ENCODE assay signal across 19 mouse cellular contexts in the genomic region with DNA sequence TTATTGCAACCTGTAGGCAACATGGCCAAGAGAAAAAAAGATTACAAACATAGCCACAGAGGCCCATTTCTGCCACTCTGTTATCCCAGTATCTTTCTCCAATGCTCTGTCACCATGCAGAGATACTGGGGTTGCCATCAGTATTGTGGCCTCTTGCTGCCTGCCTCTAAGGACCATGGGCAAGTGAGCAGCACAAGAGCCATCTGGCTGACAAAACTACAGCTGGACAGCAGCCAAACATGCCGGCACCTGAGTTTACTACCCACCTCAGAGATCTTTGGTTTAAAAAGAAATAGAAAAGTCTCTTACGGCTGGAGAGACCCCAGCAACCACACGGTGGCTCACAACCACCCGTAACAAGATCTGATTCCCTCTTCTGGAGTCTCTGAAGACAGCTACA. TPM values are rescaled to one million over a fixed set of nuclear protein-coding genes. Genes with fewer than 3 reads are reported as not detected.
DNase-seq lines count a peak whose midpoint lies in the region; ATAC-seq lines count a peak whose summit lies in the region.
"Had no signal": no experiment of that assay in that cellular context is flagged by ENCODE, and none has a peak within 500 bp of the region (broad histone marks: within the 10 kb centered on the region; RNA-seq: fewer than 3 reads in every experiment).

No protein-coding gene starts in this region.

- no peak overlapping the region for H3K4me2 ChIP-seq in heart, embryonic 11.5 days
- H3K4me2 ChIP-seq: forebrain, embryonic 13.5 days; hindbrain, embryonic 14.5 days; intestine, embryonic 15.5 days; kidney, embryonic 15.5 days had no signal

- no peak for ATAC-seq in heart, embryonic 11.5 days (replicated peaks; ENCODE audit: insufficient number of reproducible peaks, low FRiP score, low TSS enrichment)
- ATAC-seq: forebrain, embryonic 13.5 days; forebrain, postnatal 0 days; intestine, embryonic 15.5 days had no signal

- H3K4me3 ChIP-seq in heart, embryonic 11.5 days (ENCODE audit: low read depth, low read length), result no peak overlapping the region
- H3K4me3 ChIP-seq: embryonic facial prominence, embryonic 10.5 days; forebrain, embryonic 13.5 days; heart, adult 2 months; intestine, embryonic 15.5 days; kidney, embryonic 15.5 days had no signal

- peaks cover 8% of the 10 kb centered on the region for H3K4me1 ChIP-seq in heart, embryonic 11.5 days (ENCODE audit: control insufficient read depth, insufficient read depth, low read length)
- H3K4me1 ChIP-seq: embryonic facial prominence, embryonic 10.5 days; forebrain, embryonic 13.5 days; intestine, embryonic 15.5 days; kidney, embryonic 15.5 days had no signal

- no peaks in the 10 kb centered on the region for H3K9me3 ChIP-seq in heart, embryonic 11.5 days (replicated peaks; ENCODE audit: control insufficient read depth, low read length)
- H3K9me3 ChIP-seq: embryonic facial prominence, embryonic 10.5 days; forebrain, embryonic 13.5 days; intestine, embryonic 15.5 days; kidney, embryonic 15.5 days had no signal

- WGBS in heart, embryonic 11.5 days (ENCODE audit: insufficient replicate concordance), result 82% methylated on average over 4 of the region's 4 CpGs

- H3K36me3 ChIP-seq in heart, embryonic 11.5 days (ENCODE audit: control insufficient read depth, insufficient read depth, low read length), result peaks cover 48% of the 10 kb centered on the region

- DNase-seq in cerebellum, adult 11-12 months, result peak; percentile 59
- DNase-seq in cerebellum, postnatal 4 days (ENCODE audit: low spot score in 2 of 2), result no peak
- DNase-seq in heart, adult 8-10 months (ENCODE audit: low spot score), result no peak
- peak; percentile 74 to 80 for DNase-seq in cerebellum, postnatal 10 days
- no peak for DNase-seq in yolk sac, embryonic 10.5 days (ENCODE audit: low spot score)
- no peak for DNase-seq in kidney, adult 11 months
- DNase-seq: adrenal gland, postnatal 10 days; B cell, adult 2 months; forebrain, postnatal 0 days; gastrocnemius, postnatal 14 days; heart, adult 2 months; heart, postnatal 10 days; kidney, adult 2 months had no signal

- no peaks in the 10 kb centered on the region for H3K27me3 ChIP-seq in heart, embryonic 11.5 days (ENCODE audit: control insufficient read depth, insufficient read depth, low read length)
- H3K27me3 ChIP-seq: forebrain, embryonic 13.5 days; intestine, embryonic 15.5 days; kidney, embryonic 15.5 days had no signal

- H3K9ac ChIP-seq in heart, embryonic 11.5 days (ENCODE audit: low read depth, low read length), result no peak overlapping the region
- H3K9ac ChIP-seq: forebrain, embryonic 13.5 days; forebrain, postnatal 0 days; hindbrain, embryonic 14.5 days; intestine, embryonic 15.5 days; kidney, embryonic 15.5 days had no signal

- peak overlapping the region; percentile 12; the same call in 1 of the 2 replicates for H3K27ac ChIP-seq in heart, embryonic 11.5 days (ENCODE audit: low read depth, low read length)
- H3K27ac ChIP-seq: embryonic facial prominence, embryonic 10.5 days; forebrain, embryonic 13.5 days; heart, adult 2 months; hindbrain, embryonic 14.5 days; intestine, embryonic 15.5 days; kidney, embryonic 15.5 days had no signal

RNA-seq across cellular contexts. Expression of gene Grk2, which starts 13.2 kb away (rescaled TPM):
- 12.0 and 14.2 TPM in 2 replicates for polyA plus RNA-seq in heart, embryonic 11.5 days (2014; fragmentation: Nextera tagmentation; extraction: Ambion mirVana)
- total RNA-seq in heart, adult 8-10 months (2022), result 10 to 100 TPM; 48.7 to 55.9 (median 50.7) TPM

RNA-seq across cellular contexts. Expression of gene Ankrd13d, which starts 36.3 kb away (rescaled TPM):
- 2.1 and 2.2 TPM in 2 replicates for polyA plus RNA-seq in heart, embryonic 11.5 days (2014; fragmentation: Nextera tagmentation; extraction: Ambion mirVana)
- total RNA-seq in heart, adult 8-10 months (2022), result 1 to 10 TPM in 1 of 4 experiments, under 1 TPM in 3; 0.59 to 2.1 (median 0.80) TPM

RNA-seq across cellular contexts. Expression of gene Ssh3, which starts 50.3 kb away (rescaled TPM):
- 3.1 and 3.6 TPM in 2 replicates for polyA plus RNA-seq in heart, embryonic 11.5 days (2014; fragmentation: Nextera tagmentation; extraction: Ambion mirVana)
- 10 to 100 TPM in 2 of 4 experiments, 1 to 10 TPM in 2; 6.1 to 11.4 (median 8.1) TPM for total RNA-seq in heart, adult 8-10 months (2022)

Comparison
In these comparisons a context has a peak if more than half of its experiments do, and no peak if none do; other contexts are left out.
1. DNase-seq: peak in cerebellum, adult 11-12 months (single experiment) and cerebellum, postnatal 10 days (2 of 2); none in cerebellum, postnatal 4 days (0 of 2), heart, adult 8-10 months (single experiment), yolk sac, embryonic 10.5 days (single experiment) and kidney, adult 11 months (single experiment).